Mouse (Mus musculus) macrophage (primary cell): Measurements from ENCODE around the gene Cntrl. TPM values are rescaled to one million over a fixed set of nuclear protein-coding genes. Genes with fewer than 3 reads are reported as not detected.

Source experiments
- H3K27ac ChIP-seq: fragments of 350-480 bp; formaldehyde crosslinking; 2 replicates; pipeline ENCODE4 v1.9.0; 2021
- H3K36me3 ChIP-seq: fragments of 350-480 bp; formaldehyde crosslinking; 2 replicates; pipeline ENCODE4 v1.9.0; 2021; ENCODE audit errors: inconsistent target
- H3K4me3 ChIP-seq: fragments of 350-480 bp; formaldehyde crosslinking; 2 replicates; pipeline ENCODE4 v1.9.0; 2021; ENCODE audit errors: inconsistent target
- H3K79me2 ChIP-seq: fragments of 350-480 bp; formaldehyde crosslinking; 2 replicates; pipeline ENCODE4 v1.9.0; 2021; ENCODE audit errors: inconsistent target
- WGBS: methylation state at CpG from one replicate; pipeline ENCODE4 v1.1.7; 2026; ENCODE audit warnings: inconsistent platforms; ENCODE audit not compliant: missing documents; 5-methylcytosine and 5-hydroxymethylcytosine counted together
- polyA plus RNA-seq: library from polyadenylated mRNA; stranded (reverse); fragments of 250-400 nt; gene quantifications from 3 replicates; pipeline ENCODE4 v1.2.4, GENCODE M21; 2018; ENCODE audit warnings: inconsistent platforms

Cntrl gene
- polyA plus RNA-seq, 1 experiment from 2014 or later = 21.6 TPM

GRCm38 (mm10) chr2:35208931-35209665 lies 99.8 kb downstream of the Cntrl start:
- peak overlapping the region; percentile 75 for H3K27ac ChIP-seq
- H3K4me3 ChIP-seq = no peak overlapping the region

DNA sequence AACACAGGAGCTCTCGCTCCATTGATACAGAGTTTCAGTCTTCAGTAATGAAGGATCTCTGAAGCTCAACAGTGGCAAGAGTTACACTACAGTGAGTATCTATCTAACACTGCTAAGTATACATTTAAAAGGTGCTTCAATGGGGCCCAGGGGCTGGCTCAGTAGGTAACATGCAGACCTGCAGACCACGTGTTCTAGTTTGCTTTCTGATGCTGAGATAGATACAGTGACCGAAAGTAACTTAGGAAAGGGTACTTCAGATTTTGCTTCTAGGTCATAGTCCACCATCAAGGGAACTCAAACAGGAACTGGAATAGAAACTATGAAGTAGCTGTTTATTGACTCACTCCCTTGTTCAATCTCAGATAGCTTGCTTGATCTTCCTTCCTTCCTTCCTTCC lies 102.4 kb downstream of the Cntrl start:
- 86% methylated on average over 3 of the region's 3 CpGs for WGBS
- Histone ChIP-seq H3K27ac (peak overlapping the region; percentile 40), H3K36me3 (no peaks in the 10 kb centered on the region), H3K4me3 (no peak overlapping the region), H3K79me2 (no peaks in the 10 kb centered on the region)

More at GRCm38 (mm10) chr2:35208931-35209665, 99.8 kb downstream of the Cntrl start:
- WGBS = 14% methylated on average over 7 of the region's 8 CpGs
- Histone ChIP-seq H3K36me3 (no peaks in the 10 kb centered on the region), H3K79me2 (no peaks in the 10 kb centered on the region)

GRCm38 (mm10) chr2:35213345-35213910 lies 104.1 kb downstream of the Cntrl start:
- Histone ChIP-seq H3K36me3 (no peaks in the 10 kb centered on the region), H3K27ac (no peak overlapping the region), H3K79me2 (no peaks in the 10 kb centered on the region), H3K4me3 (no peak overlapping the region)
- WGBS = 89% methylated on average over 10 of the region's 12 CpGs

GRCm38 (mm10) chr2:35214881-35215358 lies 105.6 kb downstream of the Cntrl start:
- H3K27ac ChIP-seq = no peak overlapping the region
- H3K4me3 ChIP-seq = no peak overlapping the region
- no peaks in the 10 kb centered on the region for H3K36me3 ChIP-seq
- no peaks in the 10 kb centered on the region for H3K79me2 ChIP-seq
- 24% methylated on average over 12 of the region's 12 CpGs for WGBS

- WGBS = 90% methylated on average over 14 of the region's 14 CpGs
- no peaks in the 10 kb centered on the region for H3K36me3 ChIP-seq
- no peak overlapping the region for H3K27ac ChIP-seq
- H3K79me2 ChIP-seq = no peaks in the 10 kb centered on the region
- H3K4me3 ChIP-seq = no peak overlapping the region
These were observed 106.1 kb downstream of the Cntrl start for GRCm38 (mm10) chr2:35215363-35215762.

GRCm38 (mm10) chr2:35216701-35217100 lies 107.4 kb downstream of the Cntrl start:
- Histone ChIP-seq H3K27ac (no peak overlapping the region), H3K36me3 (no peaks in the 10 kb centered on the region), H3K79me2 (no peaks in the 10 kb centered on the region), H3K4me3 (no peak overlapping the region)
- 89% methylated on average over 2 of the region's 2 CpGs for WGBS

GRCm38 (mm10) chr2:35218736-35219135 lies 109.4 kb downstream of the Cntrl start:
- no peak overlapping the region for H3K27ac ChIP-seq
- H3K36me3 ChIP-seq = no peaks in the 10 kb centered on the region
- 89% methylated on average over 3 of the region's 3 CpGs for WGBS
- H3K4me3 ChIP-seq = no peak overlapping the region
- no peaks in the 10 kb centered on the region for H3K79me2 ChIP-seq

GRCm38 (mm10) chr2:35222822-35223391 lies 113.6 kb downstream of the Cntrl start:
- no peak overlapping the region for H3K4me3 ChIP-seq
- 42% methylated on average over 6 of the region's 6 CpGs for whole genome bisulfite sequencing
- no peak overlapping the region for H3K27ac ChIP-seq
- no peaks in the 10 kb centered on the region for H3K36me3 ChIP-seq
- H3K79me2 ChIP-seq = no peaks in the 10 kb centered on the region

- WGBS = 96% methylated on average over 15 of the region's 15 CpGs
- Histone ChIP-seq H3K4me3 (no peak overlapping the region), H3K79me2 (no peaks in the 10 kb centered on the region), H3K36me3 (no peaks in the 10 kb centered on the region), H3K27ac (no peak overlapping the region)
These were observed 115.0 kb downstream of the Cntrl start for GRCm38 (mm10) chr2:35224285-35224684.

GRCm38 (mm10) chr2:35228145-35228544 lies 118.9 kb downstream of the Cntrl start:
- H3K4me3 ChIP-seq = no peak overlapping the region
- 88% methylated on average over 4 of the region's 4 CpGs for WGBS
- no peak overlapping the region for H3K27ac ChIP-seq
- H3K36me3 ChIP-seq = no peaks in the 10 kb centered on the region
- no peaks in the 10 kb centered on the region for H3K79me2 ChIP-seq

Other genes starting within 250 kb of the Cntrl start
- not detected in 3 replicates for gene Cutal, start 235.1 kb upstream of the Cntrl start, polyA plus RNA-seq
- 14.4 to 23.0 TPM (median 19.4 TPM) in 3 replicates for gene Psmd5, start 234.5 kb upstream of the Cntrl start, polyA plus RNA-seq
- gene Phf19, start 195.5 kb upstream of the Cntrl start, polyA plus RNA-seq = 0.77 to 6.5 TPM (median 3.5 TPM) in 3 replicates
- 3.0 to 7.8 TPM (median 3.3 TPM) in 3 replicates for gene Traf1, start 147.7 kb upstream of the Cntrl start, polyA plus RNA-seq
- gene Hc, start 48.1 kb upstream of the Cntrl start, polyA plus RNA-seq = not detected in 3 replicates
- 0.22 to 1.00 TPM (median 0.40 TPM) in 3 replicates for gene AI182371, start 7.9 kb upstream of the Cntrl start, polyA plus RNA-seq
- 185 to 231 TPM (median 186 TPM) in 3 replicates for gene Rab14, start 91.6 kb downstream of the Cntrl start, polyA plus RNA-seq
- gene Gsn, start 146.9 kb downstream of the Cntrl start, polyA plus RNA-seq = 134 to 277 TPM (median 181 TPM) in 3 replicates
- gene Stom, start 227.5 kb downstream of the Cntrl start, polyA plus RNA-seq = 180 to 528 TPM (median 364 TPM) in 3 replicates